Mouse (Mus musculus) kidney, adult 11 months (tissue): ENCODE measurements around the gene Cdca7.

Source experiments
- DNase-seq: peaks from one replicate; pipeline ENCODE4 v3.0.0; 2022

Gene Cdca7

DNA sequence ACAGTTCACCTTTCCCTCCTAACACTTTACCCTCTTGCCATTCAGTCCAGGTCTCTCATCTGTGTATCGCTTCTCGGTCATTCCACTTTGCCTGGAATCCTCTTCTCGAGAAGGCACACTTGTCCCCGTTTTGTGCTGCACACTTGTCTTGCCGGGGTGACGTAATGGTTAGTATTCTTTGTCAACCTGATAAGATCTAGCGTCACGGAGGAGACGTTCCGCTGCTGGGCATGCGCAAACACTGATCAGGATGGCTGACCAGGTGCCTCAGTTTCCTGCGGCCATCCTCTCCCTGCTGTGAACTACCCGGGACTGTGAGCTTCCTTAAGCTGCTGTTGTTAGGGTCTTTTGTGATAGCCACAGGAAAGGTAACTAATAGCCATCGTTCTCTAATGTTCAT lies 17.1 kb downstream of the Cdca7 start:
- no peak for DNase-seq

DNA sequence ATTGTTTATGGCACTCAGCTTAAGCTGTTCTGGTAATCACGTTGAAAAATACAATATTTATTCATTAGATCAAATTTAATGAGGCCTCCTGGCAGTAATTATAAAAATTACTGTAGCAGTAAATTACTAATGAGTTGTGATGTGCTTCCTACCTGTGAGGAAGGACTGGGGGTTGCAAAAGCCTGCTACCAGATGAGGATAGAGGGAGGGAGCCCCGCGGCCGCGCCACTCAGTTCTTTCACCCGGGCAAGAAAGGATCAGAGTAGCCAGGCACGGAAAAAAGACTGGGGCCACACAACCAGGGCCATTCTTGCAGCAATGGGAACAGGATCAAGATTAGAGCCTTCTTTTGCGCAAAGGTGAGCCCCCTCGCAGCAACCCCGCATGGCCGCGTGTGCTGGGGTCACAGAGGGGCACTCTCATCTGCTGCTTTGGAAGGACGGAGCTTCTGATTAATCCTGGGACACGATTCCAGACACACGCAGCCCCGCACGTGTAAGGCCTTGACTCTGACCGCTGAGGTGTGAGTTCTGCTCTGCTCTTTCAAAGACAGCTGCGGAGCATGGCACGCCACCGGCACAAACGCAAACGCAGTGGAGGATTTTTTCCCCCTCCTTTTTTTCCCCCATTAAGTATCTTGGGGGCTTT lies 23.2 kb downstream of the Cdca7 start:
- no peak for DNase-seq

DNA sequence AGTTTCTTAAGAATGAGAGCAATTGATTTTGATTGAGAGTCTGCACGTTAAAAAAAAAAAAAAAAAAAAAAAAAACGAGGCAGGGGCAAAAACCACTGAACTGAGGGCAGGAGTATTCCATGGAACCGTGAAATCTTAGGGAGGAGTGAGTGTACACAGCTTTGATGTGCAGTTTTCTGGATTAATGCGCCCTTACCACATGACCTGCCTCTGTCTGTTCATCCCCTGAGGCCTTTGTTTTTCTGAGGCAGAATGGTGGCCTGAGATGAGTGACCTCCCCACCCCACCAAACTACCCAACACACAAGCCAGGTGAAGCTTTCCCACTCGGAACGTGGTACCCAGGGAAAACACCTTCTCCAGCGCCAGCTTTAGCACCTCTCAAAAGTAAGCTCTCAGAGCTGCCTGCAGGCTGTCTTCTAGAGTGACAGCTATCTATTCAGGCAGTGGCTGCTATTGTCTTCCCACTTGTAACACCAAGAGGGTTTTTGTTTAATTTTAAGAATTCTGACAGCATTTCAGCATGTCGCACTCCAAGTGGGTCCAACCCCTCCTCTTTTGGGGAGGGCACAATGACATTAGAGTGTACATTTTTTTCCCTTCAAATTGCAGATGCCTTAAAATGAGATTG lies 23.9 kb downstream of the Cdca7 start:
- DNase-seq: no peak

DNA sequence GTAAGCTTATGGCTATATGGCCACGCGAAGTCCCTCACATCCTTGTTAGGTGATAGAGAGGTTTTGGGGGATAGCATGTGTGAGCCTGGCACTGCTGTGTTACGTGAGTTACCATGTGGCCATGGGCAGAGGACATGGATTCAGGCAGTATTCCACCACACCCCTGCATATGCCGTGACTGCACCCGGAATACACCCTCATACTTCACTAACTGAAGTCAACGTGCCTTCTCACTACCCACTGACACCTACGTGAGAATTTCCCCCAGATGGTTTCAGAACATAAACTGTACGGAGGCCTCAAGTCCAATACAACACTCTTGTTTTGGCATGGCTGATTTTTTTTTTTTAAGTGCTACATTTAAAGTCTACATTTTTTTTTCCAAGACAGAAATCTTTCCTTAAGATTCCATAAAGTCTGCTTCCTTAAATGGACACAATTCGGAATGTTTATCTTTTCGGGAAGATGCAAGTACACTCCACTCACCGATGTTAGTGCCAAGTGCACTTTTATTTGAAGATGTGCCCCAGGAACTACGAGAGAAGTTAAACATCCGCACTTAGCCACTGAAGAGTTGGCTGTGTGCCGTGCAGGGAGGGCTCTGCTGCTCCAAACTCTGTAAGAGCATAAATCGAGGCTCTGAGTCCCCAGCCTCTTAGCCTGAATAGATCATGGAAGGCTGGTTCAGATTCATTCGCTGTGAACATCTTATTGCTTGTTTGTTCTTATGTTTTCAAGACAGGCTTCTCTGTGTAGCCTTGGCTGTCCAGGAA lies 26.3 kb downstream of the Cdca7 start:
- DNase-seq: no peak

DNA sequence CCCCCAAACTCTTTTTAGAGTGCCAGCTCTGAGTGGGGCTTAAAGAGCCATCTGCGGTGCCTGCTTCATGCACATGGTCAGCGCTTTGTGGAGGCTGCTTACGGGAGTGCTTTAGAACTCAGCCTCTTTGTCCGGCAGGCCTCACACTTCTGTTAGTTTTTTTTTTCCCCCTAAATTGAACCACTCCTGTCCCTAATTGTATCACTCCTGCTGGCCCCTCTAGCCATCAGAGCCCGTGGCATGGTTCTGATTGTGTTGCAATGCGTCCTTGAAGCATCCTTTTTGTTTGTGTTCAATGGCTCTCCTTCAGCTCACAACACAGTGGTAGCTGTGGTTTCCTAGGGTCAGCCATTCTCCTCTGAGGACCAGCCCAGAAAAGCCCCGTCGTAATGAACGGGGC lies 27.7 kb downstream of the Cdca7 start:
- DNase-seq: no peak

DNA sequence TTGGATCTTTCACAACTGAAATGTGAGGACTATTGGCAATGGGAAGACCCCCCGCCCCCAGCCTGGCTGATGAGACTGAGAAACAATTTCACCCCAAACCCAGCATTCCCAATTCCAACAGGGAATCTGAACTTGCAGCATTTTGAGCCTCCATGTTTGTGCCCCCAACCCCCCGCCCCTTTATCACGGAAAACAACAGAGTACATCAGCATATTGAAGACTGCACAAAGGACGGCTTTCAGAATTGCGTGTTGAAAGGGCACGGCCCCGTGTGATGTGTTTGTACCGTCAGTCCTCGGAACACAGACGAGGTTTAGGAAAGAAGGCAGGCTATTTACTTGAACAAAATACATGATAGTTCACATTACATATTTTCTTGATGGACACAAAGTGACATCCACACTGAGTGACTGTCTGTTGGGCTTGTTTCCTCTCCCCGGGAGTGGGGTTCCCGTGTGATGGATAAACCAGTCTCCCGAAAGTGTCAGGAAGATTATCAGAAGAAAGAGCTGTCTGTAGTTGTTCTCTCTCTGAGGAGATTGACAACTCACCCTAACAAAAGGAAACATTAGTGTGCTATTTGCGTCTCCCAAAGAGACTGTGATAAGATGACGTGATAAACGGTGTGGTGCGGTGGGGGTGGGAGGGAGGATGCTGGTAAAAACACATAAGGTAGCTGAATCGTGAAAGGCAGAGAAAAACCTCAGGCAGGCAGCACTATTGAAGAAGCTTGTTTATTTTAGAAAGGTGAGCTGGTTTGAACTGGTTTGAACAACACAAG lies 32.1 kb downstream of the Cdca7 start:
- DNase-seq: no peak

DNA sequence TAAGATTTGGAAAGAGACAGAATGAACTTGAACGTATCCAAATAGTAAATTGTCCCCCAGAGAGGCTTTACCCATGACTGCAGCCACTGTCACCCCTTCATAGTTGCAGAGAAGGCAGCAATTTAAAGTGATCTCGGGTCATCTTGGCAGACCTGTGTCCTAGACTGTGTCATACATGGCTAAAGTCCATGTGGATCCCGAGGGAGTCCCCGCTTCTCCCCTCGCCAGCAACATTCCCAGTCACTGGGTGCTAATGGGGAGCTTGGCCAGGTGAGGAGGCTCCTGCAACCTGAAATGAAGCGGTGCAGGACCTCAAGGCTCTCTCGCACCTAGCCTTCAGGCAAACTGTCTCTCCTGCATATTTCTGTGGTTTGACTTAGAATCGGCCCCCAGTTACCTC lies 32.9 kb downstream of the Cdca7 start:
- DNase-seq: no peak

DNA sequence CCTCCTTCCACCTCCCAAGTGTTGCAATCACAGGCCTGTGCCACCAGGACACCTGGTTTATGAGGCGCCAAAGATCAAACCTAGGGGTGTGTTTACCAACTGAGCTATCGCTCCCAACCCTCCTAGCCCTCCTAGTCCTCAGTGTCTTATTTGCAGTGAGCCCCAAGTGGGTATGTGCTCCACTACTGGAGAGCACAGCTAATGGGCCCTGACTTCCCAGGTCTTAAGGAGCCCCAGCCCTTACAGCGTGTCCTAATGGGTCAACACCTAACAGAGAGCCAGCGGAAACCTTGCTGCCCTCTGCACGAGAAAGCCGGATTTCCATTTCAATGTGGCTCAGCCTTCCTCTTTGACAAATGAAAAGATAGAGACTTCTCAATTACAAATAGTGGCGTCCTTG lies 39.6 kb downstream of the Cdca7 start:
- DNase-seq: no peak

DNA sequence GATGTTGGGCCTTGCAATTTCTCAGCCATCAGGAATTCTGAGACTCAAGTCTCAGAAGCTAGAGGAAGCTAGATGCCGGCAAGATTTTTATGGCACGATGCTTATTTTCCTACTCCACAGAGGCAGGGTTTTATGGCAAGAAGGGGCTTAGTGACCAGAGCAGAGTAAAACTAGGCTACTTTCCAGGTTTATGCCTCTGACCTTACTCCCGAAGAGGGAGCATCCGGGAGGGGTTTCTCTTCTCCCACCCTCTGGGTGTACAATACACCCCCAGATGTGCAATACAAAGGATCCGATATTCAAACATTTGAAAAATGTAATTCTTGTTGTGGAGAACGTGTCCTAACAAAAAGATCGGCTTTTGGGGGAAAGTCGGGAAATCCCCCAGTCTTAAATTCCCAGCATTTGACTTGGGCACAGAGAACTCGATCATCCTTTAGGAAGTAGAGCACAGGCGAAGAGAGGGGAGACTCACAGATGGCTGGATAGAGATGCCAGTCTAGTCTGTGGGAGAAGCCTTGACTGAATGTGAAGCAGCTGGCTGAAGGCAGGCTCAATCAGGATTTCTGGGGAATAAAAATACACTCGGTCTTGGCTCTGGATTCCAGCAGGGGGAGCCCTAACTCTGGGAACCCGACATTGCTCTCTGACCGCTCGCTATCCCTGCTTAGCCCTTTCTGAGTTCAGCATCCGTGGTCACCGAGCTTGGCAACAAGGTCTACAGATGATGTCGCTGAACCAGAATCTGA lies 40.2 kb downstream of the Cdca7 start:
- DNase-seq: peak; percentile 51

DNA sequence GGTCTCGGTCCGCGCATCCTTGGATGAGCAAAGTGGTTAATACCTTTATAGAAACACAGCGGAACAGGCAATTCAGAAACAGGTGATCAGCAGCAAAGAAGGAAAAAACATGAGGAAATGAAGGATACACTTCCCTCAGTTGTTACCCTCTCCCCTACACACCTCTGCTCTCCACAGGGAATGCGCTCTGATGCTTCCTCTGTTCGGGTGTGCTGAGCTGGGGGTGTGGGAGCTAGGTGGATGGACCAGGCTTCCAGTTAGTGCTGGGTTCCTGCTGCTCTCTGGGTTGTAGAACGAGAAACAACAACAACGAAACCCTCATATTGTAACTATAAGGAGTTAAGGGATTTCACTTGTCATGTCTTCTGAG lies 40.7 kb downstream of the Cdca7 start:
- no peak for DNase-seq

DNA sequence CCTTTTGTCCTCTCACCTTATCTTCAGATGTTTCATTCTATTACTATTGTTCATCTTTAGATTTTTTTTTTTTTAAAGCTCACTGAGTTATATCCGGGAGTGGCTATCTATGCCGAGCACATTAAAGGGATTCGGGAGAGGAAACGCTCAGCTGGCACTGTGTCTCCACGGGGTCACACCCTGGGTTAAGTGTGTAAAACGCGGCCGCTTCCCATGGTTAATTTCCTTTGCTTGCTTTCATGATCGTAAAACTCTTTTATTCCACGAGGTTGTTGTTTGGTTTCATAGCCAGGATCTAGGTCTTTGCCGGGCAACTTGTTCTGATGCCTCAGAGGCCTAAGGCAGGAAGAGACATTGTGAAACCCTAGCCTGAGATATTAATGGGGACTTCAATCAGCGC lies 48.1 kb downstream of the Cdca7 start:
- no peak for DNase-seq

DNA sequence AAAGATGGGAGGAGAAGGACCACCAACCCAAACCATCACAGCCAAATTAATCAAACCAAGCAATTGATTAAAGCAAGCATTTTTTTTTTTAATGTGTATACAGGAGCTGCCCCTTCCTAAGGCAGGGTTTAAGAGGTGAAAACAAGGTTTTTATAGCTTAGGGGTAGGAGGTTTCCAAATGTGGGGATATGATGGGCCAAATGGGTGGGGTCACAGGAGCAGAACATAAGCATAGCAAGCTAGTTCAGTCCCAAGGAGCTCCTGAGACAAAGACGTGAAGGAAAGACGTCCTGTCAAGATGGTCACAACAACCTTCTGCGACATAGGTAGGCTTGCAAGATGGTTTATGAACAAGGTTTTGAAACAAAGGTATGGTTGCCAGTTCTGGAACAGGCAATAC lies 49.6 kb downstream of the Cdca7 start:
- no peak for DNase-seq

DNA sequence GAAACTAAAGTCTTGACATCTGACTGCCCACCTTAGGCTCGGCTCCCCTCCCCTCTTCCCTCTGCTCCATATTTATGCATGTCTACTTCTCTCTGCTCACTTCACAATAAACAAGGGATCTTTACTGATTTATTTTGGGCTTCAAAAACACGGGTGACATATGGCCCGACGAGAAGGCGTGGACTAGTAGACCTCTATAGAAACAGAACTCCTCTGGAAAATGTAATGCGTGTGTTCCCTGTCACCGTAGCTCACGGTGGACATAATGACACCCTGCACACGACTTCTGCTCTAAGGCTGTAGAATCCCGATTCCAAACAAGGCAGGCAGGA lies 53.0 kb downstream of the Cdca7 start:
- DNase-seq: no peak

DNA sequence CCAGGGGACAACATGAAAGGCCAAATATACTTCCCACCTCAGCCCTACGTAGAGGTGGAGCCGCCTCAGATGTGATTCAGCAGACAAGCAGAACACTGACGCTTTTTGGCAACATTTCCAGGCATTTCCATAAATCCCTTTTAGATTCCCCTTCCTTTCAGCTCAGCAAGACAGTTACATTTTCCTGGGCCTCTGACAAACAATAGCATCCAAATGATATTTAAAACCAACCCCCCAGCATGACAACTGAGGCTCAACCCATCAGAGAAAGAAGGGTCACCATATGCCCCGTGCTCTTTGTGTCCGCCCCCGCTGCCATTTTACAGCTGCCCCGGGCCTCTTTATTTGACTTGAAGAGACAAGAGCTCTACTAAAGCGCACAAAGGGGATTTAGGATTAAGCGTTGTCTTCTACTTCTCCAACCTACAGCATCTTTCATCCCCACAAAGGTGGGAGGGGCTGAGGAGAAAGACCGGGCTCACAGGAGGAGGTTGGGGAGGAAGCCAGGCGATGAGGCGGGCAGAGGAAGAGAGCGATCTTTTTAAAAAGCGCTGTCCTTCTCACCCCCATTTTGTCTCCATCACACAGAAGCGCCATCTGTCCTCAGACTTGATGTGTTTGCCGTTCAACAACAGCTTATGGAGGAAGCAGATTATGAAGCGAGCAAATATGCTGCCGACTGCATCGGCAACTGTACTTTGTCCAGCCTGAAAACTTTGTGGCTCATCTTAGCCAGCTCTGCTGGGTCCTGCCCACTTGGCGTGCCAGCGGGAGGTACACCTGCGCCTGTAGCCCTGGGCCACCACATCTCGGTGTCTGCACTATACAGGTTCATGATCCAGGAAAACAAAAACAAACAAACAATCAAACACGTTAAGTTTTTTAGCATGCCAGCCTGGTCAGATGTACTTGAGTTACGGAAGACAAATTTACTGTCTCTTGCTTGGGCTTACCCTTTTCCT lies 53.7 kb downstream of the Cdca7 start:
- no peak for DNase-seq

DNA sequence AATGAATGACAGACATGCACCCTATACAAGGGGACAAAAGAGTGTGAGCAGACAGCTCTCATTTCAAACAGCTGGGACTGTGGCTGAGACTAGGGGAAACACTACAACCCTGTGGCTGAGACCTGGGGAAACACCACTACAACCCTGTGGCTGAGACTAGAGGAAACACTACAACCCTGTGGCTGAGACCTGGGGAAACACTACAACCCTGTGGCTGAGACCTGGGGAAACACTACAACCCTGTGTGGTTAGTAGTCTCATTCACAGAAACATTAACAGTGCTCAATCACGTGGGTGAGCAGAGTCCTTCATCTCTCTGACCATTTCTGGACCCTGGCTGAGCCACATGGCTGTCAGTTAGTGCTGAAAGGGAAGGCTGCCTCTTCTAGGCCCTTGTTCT lies 59.9 kb downstream of the Cdca7 start:
- DNase-seq: no peak
